ENCODE assay signal across 9 mouse cellular contexts in the genomic region with DNA sequence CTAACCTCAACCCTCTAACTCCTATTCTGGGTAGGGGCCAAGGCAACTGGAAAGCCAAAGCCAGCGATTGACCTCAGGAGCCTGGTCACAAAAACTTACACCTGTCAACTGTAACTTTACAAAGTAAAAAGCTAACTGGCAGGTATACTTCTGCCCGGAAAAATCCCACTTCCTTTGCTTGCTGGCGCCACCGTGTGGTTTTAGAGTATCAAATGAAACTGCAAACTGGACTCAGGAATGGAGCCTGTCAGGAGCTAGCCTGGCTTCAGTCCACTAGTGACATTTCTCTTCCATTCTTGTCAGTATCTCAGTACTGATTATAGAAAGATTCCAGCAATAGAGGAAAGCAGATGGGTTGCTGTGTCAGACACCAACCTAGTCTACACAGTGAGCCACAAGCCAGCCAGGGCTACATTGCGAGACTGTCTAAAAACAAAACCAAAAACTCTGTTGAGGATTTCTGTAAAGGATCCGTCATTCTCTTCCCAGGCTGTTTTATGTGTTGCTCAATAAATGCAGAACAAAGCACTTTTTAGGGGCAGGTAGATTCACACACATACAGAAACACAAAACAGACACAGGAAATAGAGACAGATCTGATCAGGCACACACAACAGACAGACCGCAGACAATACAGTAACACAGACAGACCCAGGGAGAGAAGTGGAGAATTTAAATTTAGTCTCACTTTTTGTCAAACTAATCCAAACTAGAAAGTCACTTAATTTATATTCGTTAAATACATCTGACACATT. TPM values are rescaled to one million over a fixed set of nuclear protein-coding genes. Genes with fewer than 3 reads are reported as not detected.
DNase-seq lines count a peak whose midpoint lies in the region; ATAC-seq and TF ChIP-seq lines count a peak whose summit lies in the region.
"Had no signal": no experiment of that assay in that cellular context is flagged by ENCODE, and none has a peak within 500 bp of the region (broad histone marks: within the 10 kb centered on the region; RNA-seq: fewer than 3 reads in every experiment).

No protein-coding gene starts in this region.

- H3K9ac ChIP-seq in hindbrain, embryonic 11.5 days (ENCODE audit: low read depth, low read length), result no peak overlapping the region
- no peak overlapping the region for H3K9ac ChIP-seq in hindbrain, embryonic 13.5 days
- H3K9ac ChIP-seq in midbrain, embryonic 15.5 days, result no peak overlapping the region

- peak; percentile 75 for DNase-seq in hindbrain, embryonic 11.5 days (ENCODE audit: low spot score)
- DNase-seq in adrenal gland, postnatal 14 days, result peak; percentile 79
- peak; percentile 54 for DNase-seq in embryonic facial prominence, embryonic 10.5 days (ENCODE audit: low spot score)
- peak; percentile 55 to 66 for DNase-seq in left cerebral cortex, adult 2 months (ENCODE audit: extremely low spot score in 1 of 2, low spot score in 2 of 2)
- peak; percentile 74 for DNase-seq in splenic B cell, adult 2 months (ENCODE audit: low read depth, low spot score)

- no peaks in the 10 kb centered on the region for H3K4me1 ChIP-seq in hindbrain, embryonic 11.5 days (replicated peaks; ENCODE audit: control insufficient read depth, insufficient read depth, low read length)
- H3K4me1 ChIP-seq in hindbrain, embryonic 13.5 days (replicated peaks), result peaks cover 4% of the 10 kb centered on the region
- 0 out of 2 replicates have a peak, but pooled peaks cover 1% of the 10 kb centered on the region for H3K4me1 ChIP-seq in embryonic facial prominence, embryonic 10.5 days
- peaks cover 2% of the 10 kb centered on the region; the same call in 1 of the 2 replicates for H3K4me1 ChIP-seq in midbrain, embryonic 15.5 days

- H3K27me3 ChIP-seq in hindbrain, embryonic 11.5 days (ENCODE audit: control insufficient read depth, insufficient read depth, low read length), result no peaks in the 10 kb centered on the region
- H3K27me3 ChIP-seq in hindbrain, embryonic 13.5 days, result peaks cover 32% of the 10 kb centered on the region
- no peaks in the 10 kb centered on the region; the same call in 1 of the 2 replicates for H3K27me3 ChIP-seq in embryonic facial prominence, embryonic 10.5 days (replicated peaks; ENCODE audit: low read depth, poor library complexity, severe bottlenecking)
- peaks cover 23% of the 10 kb centered on the region for H3K27me3 ChIP-seq in midbrain, embryonic 15.5 days (replicated peaks)
- H3K27me3 ChIP-seq in splenic B cell, adult 2 months (ENCODE audit: control insufficient read depth, insufficient read depth, low read length, poor library complexity, severe bottlenecking), result no peaks in the 10 kb centered on the region

- H3K4me2 ChIP-seq in hindbrain, embryonic 11.5 days (replicated peaks; ENCODE audit: low read depth, low read length), result no peak overlapping the region
- no peak overlapping the region for H3K4me2 ChIP-seq in hindbrain, embryonic 13.5 days
- no peak overlapping the region for H3K4me2 ChIP-seq in midbrain, embryonic 15.5 days

- intact Hi-C loops in left cerebral cortex, adult 2 months (cut with DNase I), result loop anchor here (1.0 to 2.0 kb wide), 2 partner anchors 87 to 371 kb away; no protein-coding TSS in a partner anchor

- H3K27ac ChIP-seq in hindbrain, embryonic 11.5 days (ENCODE audit: low read depth, low read length), result no peak overlapping the region
- H3K27ac ChIP-seq in hindbrain, embryonic 13.5 days, result no peak overlapping the region
- no peak overlapping the region for H3K27ac ChIP-seq in embryonic facial prominence, embryonic 10.5 days (replicated peaks)
- no peak overlapping the region for H3K27ac ChIP-seq in left cerebral cortex, adult 2 months
- H3K27ac ChIP-seq in midbrain, embryonic 15.5 days, result no peak overlapping the region

- peak; percentile 85 for TF ChIP-seq CTCF in left cerebral cortex, adult 2 months (IDR thresholded peaks at IDR 0.05)

- no peaks in the 10 kb centered on the region for H3K9me3 ChIP-seq in hindbrain, embryonic 11.5 days (ENCODE audit: control insufficient read depth, low read length)
- H3K9me3 ChIP-seq in hindbrain, embryonic 13.5 days, result no peaks in the 10 kb centered on the region
- H3K9me3 ChIP-seq in embryonic facial prominence, embryonic 10.5 days, result no peaks in the 10 kb centered on the region
- no peaks in the 10 kb centered on the region for H3K9me3 ChIP-seq in midbrain, embryonic 15.5 days

- ATAC-seq in hindbrain, embryonic 11.5 days (ENCODE audit: low FRiP score), result no peak
- ATAC-seq in hindbrain, embryonic 13.5 days (ENCODE audit: low FRiP score), result no peak
- peak; percentile 73 to 87 for ATAC-seq in hematopoietic stem cell, adult 5-6 weeks (replicated peaks in 1 of 2; ENCODE audit: insufficient read depth in 1 of 2, low FRiP score in 2 of 2, low TSS enrichment in 1 of 2, low read depth in 1 of 2, poor library complexity in 2 of 2, severe bottlenecking in 2 of 2)
- ATAC-seq in midbrain, embryonic 15.5 days (replicated peaks), result 0 out of 2 replicates have a peak, but pooled peaks have one; percentile 65

- 34% methylated on average over 8 of the region's 8 CpGs for WGBS in hindbrain, embryonic 11.5 days
- WGBS in hindbrain, embryonic 13.5 days, result 33% methylated on average over 8 of the region's 8 CpGs
- WGBS in embryonic facial prominence, embryonic 10.5 days, result 35% methylated on average over 8 of the region's 8 CpGs
- WGBS in midbrain, embryonic 15.5 days, result 33% methylated on average over 8 of the region's 8 CpGs

- no peaks in the 10 kb centered on the region for H3K36me3 ChIP-seq in hindbrain, embryonic 11.5 days (ENCODE audit: control insufficient read depth, insufficient read depth, low read length)
- no peaks in the 10 kb centered on the region for H3K36me3 ChIP-seq in hindbrain, embryonic 13.5 days
- H3K36me3 ChIP-seq in embryonic facial prominence, embryonic 10.5 days (replicated peaks), result no peaks in the 10 kb centered on the region
- no peaks in the 10 kb centered on the region for H3K36me3 ChIP-seq in midbrain, embryonic 15.5 days (replicated peaks)
- H3K36me3 ChIP-seq in splenic B cell, adult 2 months (ENCODE audit: control insufficient read depth, insufficient read depth, low read length, poor library complexity, severe bottlenecking), result no peaks in the 10 kb centered on the region

- H3K4me3 ChIP-seq in hindbrain, embryonic 11.5 days (ENCODE audit: low read depth, low read length), result no peak overlapping the region
- H3K4me3 ChIP-seq in hindbrain, embryonic 13.5 days, result no peak overlapping the region
- H3K4me3 ChIP-seq in embryonic facial prominence, embryonic 10.5 days, result no peak overlapping the region
- no peak overlapping the region for H3K4me3 ChIP-seq in left cerebral cortex, adult 2 months
- H3K4me3 ChIP-seq in midbrain, embryonic 15.5 days, result no peak overlapping the region

RNA-seq across cellular contexts. Expression of a gene that starts 5.5 kb away (rescaled TPM):
- polyA plus RNA-seq in hindbrain, embryonic 11.5 days (2014; fragmentation: Nextera tagmentation; extraction: Ambion mirVana), result 89.2 TPM in 2 replicates
- polyA plus RNA-seq in hindbrain, embryonic 13.5 days (2015; fragmentation: Nextera tagmentation; extraction: Ambion mirVana), result 88.4 and 89.5 TPM in 2 replicates
- 42.4 and 48.5 TPM in 2 replicates for total RNA-seq in adrenal gland, postnatal 14 days (2021)
- polyA plus RNA-seq in embryonic facial prominence, embryonic 10.5 days (2016; fragmentation: Nextera tagmentation; extraction: Ambion mirVana), result 97.7 and 98.3 TPM in 2 replicates
- 28.0 and 45.6 TPM in 2 replicates for total RNA-seq in hematopoietic stem cell, adult 5-6 weeks (2017)
- 10 to 100 TPM; 45.6 to 48.2 TPM for total RNA-seq in left cerebral cortex, adult 2 months (2021)
- polyA plus RNA-seq in midbrain, embryonic 15.5 days (2015; fragmentation: Nextera tagmentation; extraction: Ambion mirVana), result 85.8 and 87.0 TPM in 2 replicates

RNA-seq across cellular contexts. Expression of a gene that starts 6.9 kb away (rescaled TPM):
- not detected in 2 replicates for polyA plus RNA-seq in hindbrain, embryonic 11.5 days (2014; fragmentation: Nextera tagmentation; extraction: Ambion mirVana)
- polyA plus RNA-seq in hindbrain, embryonic 13.5 days (2015; fragmentation: Nextera tagmentation; extraction: Ambion mirVana), result not detected in 2 replicates
- 0.15 TPM in 1 of 2 replicates, not detected in the other for total RNA-seq in adrenal gland, postnatal 14 days (2021)
- not detected in 2 replicates for polyA plus RNA-seq in embryonic facial prominence, embryonic 10.5 days (2016; fragmentation: Nextera tagmentation; extraction: Ambion mirVana)
- total RNA-seq in hematopoietic stem cell, adult 5-6 weeks (2017), result not detected in 2 replicates
- total RNA-seq in left cerebral cortex, adult 2 months (2021), result not detected
- not detected in 2 replicates for polyA plus RNA-seq in midbrain, embryonic 15.5 days (2015; fragmentation: Nextera tagmentation; extraction: Ambion mirVana)
- total RNA-seq: adrenal gland, postnatal 4 days had no signal

RNA-seq across cellular contexts. Expression of a gene that starts 59.8 kb away (rescaled TPM):
- polyA plus RNA-seq in hindbrain, embryonic 11.5 days (2014; fragmentation: Nextera tagmentation; extraction: Ambion mirVana), result 31.3 and 35.7 TPM in 2 replicates
- polyA plus RNA-seq in hindbrain, embryonic 13.5 days (2015; fragmentation: Nextera tagmentation; extraction: Ambion mirVana), result 30.8 and 33.5 TPM in 2 replicates
- 89.4 and 90.7 TPM in 2 replicates for total RNA-seq in adrenal gland, postnatal 14 days (2021)
- polyA plus RNA-seq in embryonic facial prominence, embryonic 10.5 days (2016; fragmentation: Nextera tagmentation; extraction: Ambion mirVana), result 37.0 and 42.2 TPM in 2 replicates
- 6.9 and 18.2 TPM in 2 replicates for total RNA-seq in hematopoietic stem cell, adult 5-6 weeks (2017)
- total RNA-seq in left cerebral cortex, adult 2 months (2021), result 10 to 100 TPM; 35.4 to 43.6 TPM
- 29.8 and 31.5 TPM in 2 replicates for polyA plus RNA-seq in midbrain, embryonic 15.5 days (2015; fragmentation: Nextera tagmentation; extraction: Ambion mirVana)

Comparison
In these comparisons a context has a peak if more than half of its experiments do, and no peak if none do; other contexts are left out.
1. ATAC-seq: peak in hematopoietic stem cell, adult 5-6 weeks (2 of 2) and midbrain, embryonic 15.5 days (single experiment); none in hindbrain, embryonic 11.5 days (single experiment) and hindbrain, embryonic 13.5 days (single experiment).
2. Peak in every context shown above with its lines, with median percentiles within 50 percentile points of each other: DNase-seq.